ENCODE assay signal across 1 mouse cellular context in the genomic region with DNA sequence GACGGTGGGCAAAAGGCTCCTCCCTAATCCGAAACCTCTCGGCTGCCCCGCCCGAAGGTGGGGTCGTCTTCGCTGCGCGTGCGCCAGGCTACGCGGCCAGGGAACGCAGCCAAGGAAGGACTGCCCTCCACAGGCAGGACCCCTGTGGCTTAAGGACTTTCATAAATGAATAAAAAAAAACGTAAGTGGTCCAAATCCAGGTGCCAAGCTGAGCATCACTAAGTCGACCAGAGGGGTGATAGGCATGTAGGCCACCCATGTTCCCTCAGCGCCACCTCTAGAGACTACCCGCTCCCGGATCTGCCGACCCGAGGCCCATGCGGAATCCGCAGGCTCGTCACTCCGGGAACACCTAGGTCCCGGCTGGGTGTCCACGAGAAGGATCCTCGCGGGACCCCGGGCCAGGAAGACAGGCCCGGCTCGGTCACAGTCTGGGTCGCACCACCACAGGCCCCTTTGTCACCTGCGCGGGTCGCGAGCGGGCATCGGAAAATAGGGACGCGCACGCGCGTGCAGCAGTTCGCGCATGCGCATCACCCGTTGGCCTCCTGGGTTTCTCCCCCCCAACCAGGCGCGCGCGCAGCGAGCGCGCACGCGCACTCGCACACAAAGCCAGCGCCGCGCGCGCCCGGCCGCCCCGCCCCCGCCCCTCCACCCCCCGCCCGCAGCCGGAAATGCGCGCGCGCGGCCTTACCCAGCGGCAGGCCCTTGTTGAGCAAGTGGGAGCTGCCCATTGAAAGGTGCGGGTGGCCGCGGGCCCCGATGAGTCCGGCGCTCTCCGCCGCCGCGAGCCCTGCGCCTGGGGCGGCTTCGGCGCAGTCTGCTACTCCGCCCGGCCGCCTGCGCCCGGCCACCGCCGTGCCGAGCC.
A peak's percentile ranks its signal among the peaks of the same experiment; 100 is the strongest.
TF ChIP-seq lines count a peak whose summit lies in the region.

No protein-coding gene starts in this region.

TF ChIP-seq in CH12.LX, 34 proteins besides CTCF, POLR2A, EP300 and RAD21:
- TF ChIP-seq TCF12 (IDR thresholded peaks at IDR 0.05; ENCODE audit: low read depth, low read length) (peak; percentile 51; the same call in 1 of the 2 replicates), ELF1 (IDR thresholded peaks at IDR 0.05; ENCODE audit: low read depth, low read length) (peak; percentile 5; the same call in 1 of the 2 replicates), MAX (IDR thresholded peaks at IDR 0.05; ENCODE audit: low read length) (peak; percentile 35; the same call in 1 of the 2 replicates), CHD2 (IDR thresholded peaks at IDR 0.05; ENCODE audit: low read length) (0 out of 2 replicates have a peak, but pooled peaks have one; percentile 8), MAZ (IDR thresholded peaks at IDR 0.05; ENCODE audit: low read depth, low read length) (no peak; the same call in 1 of the 2 replicates), SIN3A (IDR thresholded peaks at IDR 0.05; ENCODE audit: low read length) (peak; percentile 74; the same call in 1 of the 2 replicates), NRF1 (IDR thresholded peaks at IDR 0.05; ENCODE audit: low read depth, low read length) (peak; percentile 84), TBP (conservative IDR thresholded peaks at IDR 0.05; ENCODE audit: low read depth, low read length) (no peak), MXI1 (IDR thresholded peaks at IDR 0.05; ENCODE audit: low read depth, low read length) (peak; percentile 67), POLR2AphosphoS2 (IDR thresholded peaks at IDR 0.05; ENCODE audit: low read depth, low read length) (peak; percentile 37; the same call in 1 of the 2 replicates), MEF2A (IDR thresholded peaks at IDR 0.05; ENCODE audit: borderline replicate concordance, low read depth, low read length) (no peak), USF1 (IDR thresholded peaks at IDR 0.05; ENCODE audit: low read depth, low read length) (no peak), JUND (conservative IDR thresholded peaks at IDR 0.05; ENCODE audit: low read depth, low read length) (no peak), BHLHE40 (IDR thresholded peaks at IDR 0.05; ENCODE audit: low read depth, low read length) (peak; percentile 69), MYC (IDR thresholded peaks at IDR 0.05; ENCODE audit: low read depth, low read length) (peak; percentile 18; the same call in 1 of the 2 replicates), RCOR1 (conservative IDR thresholded peaks at IDR 0.05; ENCODE audit: low read depth, low read length) (0 out of 2 replicates have a peak, but pooled peaks have one; percentile 1), NELFE (IDR thresholded peaks at IDR 0.05; ENCODE audit: low read depth, low read length) (peak; percentile 62), HCFC1 (IDR thresholded peaks at IDR 0.05; ENCODE audit: low read depth, low read length) (peak; percentile 54; the same call in 1 of the 2 replicates), ZMIZ1 (IDR thresholded peaks at IDR 0.05; ENCODE audit: low read depth, low read length) (0 out of 2 replicates have a peak, but pooled peaks have one; percentile 22)
